In the genomic region with DNA sequence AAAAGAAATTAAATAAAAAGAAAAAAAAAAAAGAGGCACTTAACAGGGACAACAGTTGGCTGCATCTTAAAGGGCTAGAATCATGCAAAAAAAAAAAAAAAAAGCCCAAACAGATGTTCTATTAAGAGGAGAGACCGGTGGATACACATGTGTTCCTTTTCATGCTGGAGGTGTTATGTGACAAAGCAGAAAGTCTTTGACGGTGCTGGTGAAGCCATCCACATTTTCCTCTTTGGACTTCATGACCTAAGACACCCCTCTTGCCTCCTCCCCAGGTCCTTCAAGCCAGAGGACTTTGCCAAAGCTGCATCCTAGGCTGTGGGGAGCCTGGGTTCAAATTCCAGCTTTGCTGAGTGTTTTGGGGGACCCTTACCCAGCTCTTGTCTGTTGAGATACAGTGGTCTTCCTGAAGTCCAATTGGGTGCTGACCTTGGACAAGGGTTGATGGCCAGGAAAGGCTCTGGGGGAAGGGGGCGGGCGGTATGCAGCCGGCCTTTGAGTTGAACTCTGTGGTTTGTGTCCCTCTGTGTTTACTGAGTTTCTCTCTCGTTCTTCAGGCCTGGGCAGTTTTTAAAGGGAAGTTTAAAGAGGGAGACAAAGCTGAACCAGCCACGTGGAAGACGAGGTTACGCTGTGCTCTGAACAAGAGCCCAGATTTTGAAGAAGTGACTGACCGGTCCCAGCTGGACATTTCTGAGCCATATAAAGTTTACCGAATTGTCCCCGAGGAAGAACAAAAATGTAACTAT, we compare ENCODE assay signal across 9 mouse cellular contexts. TPM values are rescaled to one million over a fixed set of nuclear protein-coding genes. Genes with fewer than 3 reads are reported as not detected.
DNase-seq lines count a peak whose midpoint lies in the region; ATAC-seq and TF ChIP-seq lines count a peak whose summit lies in the region.
"Had no signal": no experiment of that assay in that cellular context is flagged by ENCODE, and none has a peak within 500 bp of the region (broad histone marks: within the 10 kb centered on the region; RNA-seq: fewer than 3 reads in every experiment).

No protein-coding gene starts in this region.

- intact Hi-C loops in heart, postnatal 10 days (cut with DNase I), result no loop called here
- intact Hi-C loops in gastrocnemius, postnatal 36 days (cut with DNase I), result no loop called here

- peak; percentile 73 to 74 for DNase-seq in spleen, postnatal 36 days (ENCODE audit: low spot score in 2 of 2)
- DNase-seq in spleen, postnatal 10 days (ENCODE audit: low spot score in 2 of 2), result no peak
- DNase-seq in heart, postnatal 10 days, result peak; percentile 65 to 71
- DNase-seq in stomach, postnatal 0 days (ENCODE audit: low spot score), result peak; percentile 28
- DNase-seq in gastrocnemius, postnatal 36 days, result no peak
- DNase-seq in adrenal gland, postnatal 10 days, result no peak
- DNase-seq: cerebellum, adult 9-10 months had no signal

- H3K9ac ChIP-seq in liver, embryonic 15.5 days, result no peak overlapping the region
- H3K9ac ChIP-seq in stomach, postnatal 0 days (ENCODE audit: low read length), result no peak overlapping the region; the same call in 1 of the 2 replicates

- no peak for TF ChIP-seq EP300 in stomach, postnatal 0 days (optimal IDR thresholded peaks at IDR 0.05)

- peak overlapping the region; percentile 25 for H3K27ac ChIP-seq in liver, embryonic 15.5 days (replicated peaks)
- H3K27ac ChIP-seq in stomach, postnatal 0 days (replicated peaks), result peak overlapping the region; percentile 84

- no peak overlapping the region for H3K4me2 ChIP-seq in liver, embryonic 15.5 days
- H3K4me2 ChIP-seq in stomach, postnatal 0 days (replicated peaks; ENCODE audit: low read depth), result no peak overlapping the region

- H3K4me1 ChIP-seq in liver, embryonic 15.5 days (replicated peaks), result peaks cover 19% of the 10 kb centered on the region
- H3K4me1 ChIP-seq in stomach, postnatal 0 days (replicated peaks; ENCODE audit: control insufficient read depth, insufficient read depth), result peaks cover 15% of the 10 kb centered on the region

- no peaks in the 10 kb centered on the region for H3K36me3 ChIP-seq in liver, embryonic 15.5 days (replicated peaks)
- no peaks in the 10 kb centered on the region for H3K36me3 ChIP-seq in stomach, postnatal 0 days (ENCODE audit: control insufficient read depth, insufficient read depth, low read length)

- TF ChIP-seq CTCF in stomach, postnatal 0 days (IDR thresholded peaks at IDR 0.05; ENCODE audit: low read depth), result no peak

- H3K4me3 ChIP-seq in liver, embryonic 15.5 days (replicated peaks), result no peak overlapping the region
- no peak overlapping the region for H3K4me3 ChIP-seq in stomach, postnatal 0 days (ENCODE audit: low read depth, low read length)

- no peaks in the 10 kb centered on the region for H3K9me3 ChIP-seq in liver, embryonic 15.5 days (replicated peaks)
- no peaks in the 10 kb centered on the region for H3K9me3 ChIP-seq in stomach, postnatal 0 days (ENCODE audit: control insufficient read depth, low read length)

- peak; percentile 26; the same call in 1 of the 2 replicates for ATAC-seq in liver, embryonic 15.5 days (ENCODE audit: insufficient read depth)
- ATAC-seq in stomach, postnatal 0 days (ENCODE audit: low FRiP score, low TSS enrichment), result peak; percentile 37; the same call in 1 of the 2 replicates
- no peak for ATAC-seq in cerebellum, adult (ENCODE audit: insufficient number of reproducible peaks, low FRiP score, low TSS enrichment)

- H3K27me3 ChIP-seq in liver, embryonic 15.5 days, result peaks cover 3% of the 10 kb centered on the region; the same call in 1 of the 2 replicates
- no peaks in the 10 kb centered on the region for H3K27me3 ChIP-seq in stomach, postnatal 0 days (ENCODE audit: control insufficient read depth, insufficient read depth, low read length)

- 34% methylated on average over 12 of the region's 12 CpGs for WGBS in liver, embryonic 15.5 days (ENCODE audit: insufficient replicate concordance)
- WGBS in stomach, postnatal 0 days, result 34% methylated on average over 12 of the region's 12 CpGs

RNA-seq across cellular contexts. Expression of gene Irf8, which starts 7.2 kb away (rescaled TPM):
- 1 to 10 TPM; 6.0 to 7.7 TPM for total RNA-seq in heart, postnatal 10 days (2021)
- 17.4 and 18.8 TPM in 2 replicates for polyA plus RNA-seq in liver, embryonic 15.5 days (2015; fragmentation: Nextera tagmentation; extraction: Ambion mirVana)
- 18.7 and 18.9 TPM in 2 replicates for polyA plus RNA-seq in stomach, postnatal 0 days (2015; fragmentation: Nextera tagmentation; extraction: Ambion mirVana)
- total RNA-seq in gastrocnemius, postnatal 36 days (2021), result 1 to 10 TPM; 6.7 to 9.9 TPM
- 10 to 100 TPM; 18.9 to 21.8 TPM for total RNA-seq in adrenal gland, postnatal 10 days (2021)

Comparison
In these comparisons a context has a peak if more than half of its experiments do, and no peak if none do; other contexts are left out.
1. DNase-seq: peak in spleen, postnatal 36 days (2 of 2), heart, postnatal 10 days (2 of 2) and stomach, postnatal 0 days (single experiment); none in spleen, postnatal 10 days (0 of 2), gastrocnemius, postnatal 36 days (0 of 2) and adrenal gland, postnatal 10 days (single experiment).